Mouse (Mus musculus) small intestine, adult 2 months (tissue): ENCODE results near the gene Sephs1.

Source experiments
- CTCF ChIP-seq: fragments of 200-500 bp; IDR thresholded peaks from 2 replicates; pipeline ENCODE4 v1.5.1; 2012; ENCODE audit warnings: low read depth, mild to moderate bottlenecking, control low read depth, inconsistent platforms, low read length, moderate library complexity, mixed read lengths; ENCODE audit not compliant: insufficient replicate concordance, insufficient read length; ENCODE audit errors: extremely low read depth
- POLR2A ChIP-seq: fragments of 200-500 bp; IDR thresholded peaks from 2 replicates; pipeline ENCODE4 v1.6.1; 2012; ENCODE audit warnings: low read depth, mild to moderate bottlenecking, control low read depth, inconsistent platforms, low read length, moderate library complexity

DNA sequence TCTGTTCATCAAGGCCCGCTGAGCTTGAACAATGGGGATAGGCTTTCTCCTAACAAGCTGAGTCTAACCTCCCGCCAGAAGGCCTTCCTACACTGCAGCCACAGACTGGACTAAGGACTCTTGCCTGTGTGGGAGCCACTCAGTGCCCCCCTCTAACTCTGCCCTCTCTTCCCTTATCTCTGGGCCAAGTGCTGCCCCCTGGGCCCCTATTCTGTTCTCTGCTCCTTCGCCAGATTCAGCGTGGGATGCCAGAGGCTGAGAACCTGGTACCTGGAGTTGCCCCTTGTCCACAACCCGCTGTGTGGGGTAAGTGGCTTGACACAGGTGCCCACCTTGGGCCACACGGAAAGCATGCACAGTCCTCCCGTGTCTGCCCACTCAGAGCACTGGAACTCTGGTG, 32.6 kb downstream of the Sephs1 start:
- TF ChIP-seq CTCF (no peak), POLR2A (no peak)
